Mouse (Mus musculus) erythroblast, adult 5-6 weeks (primary cell): ENCODE measurements around the gene Esp16. TPM values are rescaled to one million over a fixed set of nuclear protein-coding genes. Genes with fewer than 3 reads are reported as not detected.
"Not testable (repeated sequence)": the region's sequence is repeated elsewhere in the genome, so short reads cannot be mapped to it uniquely, and the experiment has no call there.

Experiments used
- ATAC-seq: replicated peaks from 2 replicates; pipeline ENCODE4 v1.8.0; 2016; ENCODE audit warnings: moderate number of reproducible peaks, mild to moderate bottlenecking, moderate TSS enrichment, inconsistent platforms; ENCODE audit not compliant: poor library complexity, low FRiP score, severe bottlenecking
- total RNA-seq, 2 experiments: library from RNA; stranded (forward) in 1 of 2; stranded (reverse) in 1 of 2; fragments of 150-400 nt in 1 of 2; fragments of 200-764, 138-1000 nt in 1 of 2; gene quantifications; 2 replicates each; pipeline versions ENCODE4 v1.2.3 to v1.2.4; 2015 to 2017; ENCODE audit warnings: low replicate concordance in 2 of 2

Gene Esp16
- total RNA-seq (2015; ENCODE audit: low replicate concordance) = not detected in 2 replicates
- total RNA-seq (2017; ENCODE audit: low replicate concordance) = not detected in 2 replicates

DNA sequence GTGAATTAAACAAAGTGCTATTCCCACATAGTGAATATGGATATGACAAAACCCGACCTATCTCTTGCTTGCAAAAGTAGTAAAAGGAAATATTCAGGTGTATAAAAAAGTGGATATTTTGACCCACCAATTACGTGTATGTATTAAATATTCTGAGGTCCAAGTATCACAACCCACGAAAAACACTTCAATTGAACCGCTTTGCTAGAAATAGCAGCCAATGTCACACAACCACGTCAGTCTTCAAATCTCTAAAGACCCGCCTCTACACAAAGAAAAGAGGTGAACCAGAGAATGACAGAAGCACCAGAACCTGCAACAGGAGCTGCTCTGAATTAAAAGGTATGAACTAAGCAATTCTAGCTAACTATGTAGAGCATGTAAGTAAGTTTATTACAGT, at the start of gene Esp16:
Gene Esp16 (plus strand): TSS at position 301 of the 400 bp plus-strand sequence.
- ATAC-seq = not testable (repeated sequence)

DNA sequence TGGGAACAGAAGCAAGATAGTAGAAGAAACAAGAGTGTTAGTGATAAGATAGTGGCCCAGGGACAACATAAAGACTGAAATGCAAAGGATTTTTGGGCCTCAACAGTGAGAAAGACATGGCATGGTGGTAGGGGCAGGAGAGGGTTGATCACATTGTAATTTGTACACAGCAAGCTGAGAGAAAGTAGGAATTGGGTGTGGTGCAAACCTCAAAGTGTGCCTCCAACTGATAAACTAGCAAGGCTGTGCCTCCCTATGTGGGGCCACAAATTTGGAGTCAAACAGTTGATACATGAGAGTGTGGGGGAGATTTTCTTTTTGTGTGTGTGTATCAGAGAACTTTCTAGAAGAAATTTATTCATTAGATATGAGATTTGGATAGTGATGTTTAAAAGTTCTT, 37.9 kb upstream of the Esp16 start:
- ATAC-seq = not testable (repeated sequence)

Other genes with a start within 250 kb of the Esp16 start
- gene Esp18, start 129.8 kb upstream of the Esp16 start, total RNA-seq (2015; ENCODE audit: low replicate concordance) = not detected in 2 replicates
- not detected in 2 replicates for gene Esp18, start 129.8 kb upstream of the Esp16 start, total RNA-seq (2017; ENCODE audit: low replicate concordance)
- not detected in 2 replicates for gene Esp15, start 104.8 kb downstream of the Esp16 start, total RNA-seq (2015; ENCODE audit: low replicate concordance)
- gene Esp15, start 104.8 kb downstream of the Esp16 start, total RNA-seq (2017; ENCODE audit: low replicate concordance) = not detected in 2 replicates